Mouse (Mus musculus): ENCODE measurements around the gene Cpne2. TPM values are rescaled to one million over a fixed set of nuclear protein-coding genes. Genes with fewer than 3 reads are reported as not detected.

Gene Cpne2
- 8.8 and 9.2 TPM in 2 replicates for polyA plus RNA-seq (2015; fragmentation: Nextera tagmentation; extraction: Ambion mirVana)

DNA sequence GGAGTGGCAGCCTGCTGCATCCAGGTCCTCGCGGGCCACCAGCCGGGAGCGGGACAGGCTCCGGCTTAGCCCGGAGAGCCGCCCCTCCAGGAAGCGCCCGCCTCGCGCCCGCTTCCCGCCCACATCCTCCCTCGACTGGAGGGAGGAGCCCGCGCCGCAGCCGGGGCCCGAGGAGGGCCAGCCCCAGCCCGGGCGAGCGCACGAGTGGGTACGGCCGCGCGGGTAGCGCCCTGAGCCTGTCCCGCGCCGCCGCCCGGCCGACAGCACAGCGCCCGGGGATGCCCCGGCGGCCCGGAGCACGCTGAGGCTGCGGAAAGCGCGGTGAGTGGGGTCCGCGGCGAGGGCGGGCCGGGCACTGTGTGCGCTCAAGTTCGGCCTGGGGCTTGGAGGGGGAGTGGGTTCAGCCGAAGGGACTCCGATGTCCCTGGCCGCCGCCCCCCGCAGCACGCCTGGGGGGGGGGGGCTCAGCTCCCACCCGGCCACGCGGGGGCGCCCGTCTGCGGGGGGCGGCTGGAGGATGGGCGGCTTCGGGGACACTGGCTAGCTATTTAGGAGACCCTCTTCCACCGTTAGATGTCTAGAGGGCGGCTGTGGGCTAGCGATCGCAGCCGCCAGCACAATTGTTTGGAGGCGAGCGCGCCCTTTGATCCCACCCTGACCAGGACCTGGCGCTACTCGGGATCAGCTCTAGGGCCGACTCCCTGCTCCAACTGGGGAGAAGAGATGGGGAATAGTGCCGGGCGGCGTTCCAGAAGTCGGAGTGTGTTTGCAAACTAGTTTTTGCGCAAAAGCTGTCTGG is at the start of gene Cpne2:
Cpne2 (plus strand) TSS at position 118 of the 799 bp plus-strand sequence.
- no peaks in the 10 kb centered on the region for H3K9me3 ChIP-seq
- peaks cover 54% of the 10 kb centered on the region for H3K27me3 ChIP-seq
- peak within 1 kb of the TSS; percentile 95 for H3K4me2 ChIP-seq (replicated peaks)
- H3K4me1 ChIP-seq: peaks cover 12% of the 10 kb centered on the region
- H3K27ac ChIP-seq: no peak within 1 kb of the TSS
- H3K4me3 ChIP-seq: peak within 1 kb of the TSS; percentile 64
- WGBS: under 1% methylated on average over 72 of the region's 81 CpGs
- peak within 1 kb of the TSS; percentile 79 for H3K9ac ChIP-seq
- no peaks in the 10 kb centered on the region for H3K36me3 ChIP-seq
- ATAC-seq (ENCODE audit: low FRiP score, low read depth): peak; percentile 78

DNA sequence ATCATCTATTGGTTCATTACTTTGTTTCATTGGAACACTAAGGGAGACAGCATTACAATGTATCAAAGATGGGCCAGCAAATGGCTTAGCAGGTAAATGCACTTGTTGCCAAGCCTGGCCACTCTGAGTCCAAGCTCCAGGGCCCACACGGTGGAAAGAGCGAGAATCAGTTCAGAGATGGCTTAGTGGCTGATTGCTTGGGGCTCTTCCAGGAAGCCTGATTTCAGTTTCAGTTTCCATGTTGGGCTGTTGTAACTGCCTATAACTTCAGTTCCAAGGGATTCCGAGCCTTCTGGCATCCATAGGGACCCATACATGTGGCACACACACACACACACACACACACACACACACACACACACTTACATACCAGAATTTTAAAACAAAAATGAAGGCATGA is 47.5 kb upstream of the Cpne2 start:
- Histone ChIP-seq H3K27me3 (peaks cover 5% of the 10 kb centered on the region; the same call in 1 of the 2 replicates), H3K9ac (no peak overlapping the region), H3K4me2 (replicated peaks) (no peak overlapping the region), H3K4me1 (no peaks in the 10 kb centered on the region), H3K36me3 (no peaks in the 10 kb centered on the region), H3K27ac (no peak overlapping the region), H3K4me3 (no peak overlapping the region), H3K9me3 (no peaks in the 10 kb centered on the region)
- WGBS: 68% methylated on average over 3 of the region's 3 CpGs
- ATAC-seq (ENCODE audit: low FRiP score, low read depth): no peak

DNA sequence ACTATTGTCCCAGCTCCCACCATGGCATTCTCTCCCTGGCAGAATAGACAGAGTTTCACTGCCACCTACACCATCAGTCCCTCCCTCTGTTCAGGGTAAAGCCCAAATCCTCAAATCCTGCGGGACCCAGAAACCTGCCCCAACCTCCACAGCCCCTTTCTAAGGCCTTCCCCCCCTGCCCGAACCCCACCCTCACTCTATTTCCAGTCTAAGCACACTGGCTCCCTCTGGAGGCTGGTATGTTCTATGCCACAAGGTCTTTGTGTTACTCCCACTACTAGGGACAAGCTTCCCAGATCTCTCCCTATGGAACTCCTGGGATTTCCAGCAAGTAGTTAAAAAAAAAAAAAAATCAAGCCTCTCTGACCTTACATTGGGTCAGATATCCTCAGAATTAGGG is 46.9 kb upstream of the Cpne2 start:
- no peak for ATAC-seq (ENCODE audit: low FRiP score, low read depth)
- H3K36me3 ChIP-seq: no peaks in the 10 kb centered on the region
- H3K4me1 ChIP-seq: no peaks in the 10 kb centered on the region
- peaks cover 5% of the 10 kb centered on the region; the same call in 1 of the 2 replicates for H3K27me3 ChIP-seq
- no peak overlapping the region for H3K9ac ChIP-seq
- H3K4me2 ChIP-seq (replicated peaks): no peak overlapping the region
- H3K4me3 ChIP-seq: no peak overlapping the region
- WGBS: 15% methylated on average over 2 of the region's 2 CpGs
- no peak overlapping the region for H3K27ac ChIP-seq
- no peaks in the 10 kb centered on the region for H3K9me3 ChIP-seq

DNA sequence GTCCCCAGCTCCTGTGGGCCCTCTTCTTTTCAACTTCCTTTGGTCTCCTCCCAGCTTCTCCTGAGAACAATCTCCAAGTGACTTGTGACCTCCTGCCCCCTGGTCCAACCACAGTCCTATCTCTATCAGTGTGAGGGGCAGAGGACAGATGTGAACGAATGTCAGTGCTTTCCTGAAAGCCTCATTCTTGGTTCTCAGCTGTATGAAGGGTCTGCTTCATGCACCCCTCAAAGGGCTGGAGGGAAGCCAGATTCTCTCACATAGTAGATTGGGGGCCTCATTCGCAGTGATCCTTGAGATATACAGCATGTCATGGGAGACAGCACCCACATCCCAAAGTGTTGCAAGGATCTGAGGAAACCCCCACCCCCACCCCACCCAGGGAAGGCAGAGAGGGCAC is 44.8 kb upstream of the Cpne2 start:
- 69% methylated on average over 2 of the region's 2 CpGs for WGBS
- H3K27ac ChIP-seq: no peak overlapping the region
- H3K4me2 ChIP-seq (replicated peaks): no peak overlapping the region
- H3K4me3 ChIP-seq: no peak overlapping the region
- H3K9me3 ChIP-seq: no peaks in the 10 kb centered on the region
- H3K4me1 ChIP-seq: peaks cover 7% of the 10 kb centered on the region
- no peak for ATAC-seq (ENCODE audit: low FRiP score, low read depth)
- H3K36me3 ChIP-seq: no peaks in the 10 kb centered on the region
- no peak overlapping the region for H3K9ac ChIP-seq
- peaks cover 5% of the 10 kb centered on the region; the same call in 1 of the 2 replicates for H3K27me3 ChIP-seq

DNA sequence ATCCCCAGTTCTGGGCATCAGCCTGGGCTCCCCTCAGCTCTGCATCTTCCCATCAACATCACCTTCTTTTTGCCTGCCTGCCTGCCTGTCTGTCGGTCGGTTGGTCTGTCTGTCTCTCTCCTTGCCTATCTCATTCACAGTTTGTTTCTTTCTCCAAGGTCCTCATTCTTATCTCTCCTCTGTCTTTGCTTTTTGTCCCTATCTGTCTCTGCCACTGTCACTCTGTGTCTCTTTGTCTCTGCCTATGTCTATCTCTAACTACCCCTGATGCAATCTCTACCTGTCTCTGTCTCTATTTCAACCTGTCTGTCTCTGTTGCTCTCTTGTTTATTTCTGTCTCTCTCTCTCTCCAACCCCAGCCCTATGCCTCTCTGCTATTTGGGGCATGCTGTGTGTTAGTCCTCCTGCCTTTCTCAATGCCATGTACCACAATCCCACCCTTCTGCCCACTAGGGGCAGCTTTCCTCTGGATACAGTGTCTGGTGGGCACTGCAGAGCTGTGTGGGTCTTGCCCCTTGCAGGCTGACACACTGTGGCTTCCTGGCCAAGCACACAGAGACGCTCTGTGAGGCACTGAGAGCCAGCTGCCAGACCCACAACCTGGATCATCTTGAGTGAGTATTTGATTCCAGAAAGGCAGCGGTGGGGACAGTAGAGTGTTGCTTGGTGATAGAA is 42.8 kb upstream of the Cpne2 start:
- Histone ChIP-seq H3K9ac (no peak overlapping the region), H3K4me2 (replicated peaks) (no peak overlapping the region), H3K9me3 (no peaks in the 10 kb centered on the region), H3K4me1 (peaks cover 7% of the 10 kb centered on the region), H3K4me3 (no peak overlapping the region), H3K36me3 (no peaks in the 10 kb centered on the region), H3K27ac (no peak overlapping the region), H3K27me3 (peaks cover 5% of the 10 kb centered on the region; the same call in 1 of the 2 replicates)
- no peak for ATAC-seq (ENCODE audit: low FRiP score, low read depth)
- 72% methylated on average over 4 of the region's 4 CpGs for WGBS

DNA sequence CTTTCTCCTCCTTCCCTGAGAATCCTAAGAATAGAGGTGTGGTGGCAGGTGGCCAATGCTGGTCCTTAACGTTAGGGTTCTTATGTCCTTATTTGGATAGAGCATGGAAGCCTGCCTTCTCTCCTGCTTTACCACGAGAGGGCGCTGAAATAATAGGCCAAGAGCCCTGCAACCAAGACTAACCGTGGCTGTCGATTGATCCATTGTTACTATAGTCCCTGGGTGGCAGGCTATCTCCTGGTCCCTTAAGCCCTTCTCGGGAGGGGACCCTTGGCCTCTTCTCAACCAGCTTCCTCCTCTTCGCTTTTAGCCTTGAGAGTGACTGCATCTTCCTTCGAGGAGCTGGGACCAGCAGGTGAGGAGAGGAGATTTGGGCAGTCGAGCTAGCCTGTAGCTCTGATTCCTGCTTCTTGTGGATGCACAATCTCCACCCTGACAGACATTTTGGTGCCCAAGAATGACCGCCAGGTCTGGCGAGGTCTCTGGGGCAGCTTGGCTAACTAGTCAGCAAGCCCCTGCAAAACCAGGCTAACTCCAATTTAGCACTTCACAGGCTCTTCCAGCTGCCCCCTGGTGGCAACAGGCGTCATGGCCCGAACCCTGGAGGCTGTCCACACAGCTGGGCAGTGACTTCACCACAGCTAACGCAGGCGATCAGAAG is 40.6 kb upstream of the Cpne2 start:
- Histone ChIP-seq H3K27me3 (peaks cover 5% of the 10 kb centered on the region; the same call in 1 of the 2 replicates), H3K9ac (peak overlapping the region; percentile 53; the same call in 1 of the 2 replicates), H3K9me3 (no peaks in the 10 kb centered on the region), H3K27ac (no peak overlapping the region), H3K4me1 (peaks cover 7% of the 10 kb centered on the region), H3K36me3 (no peaks in the 10 kb centered on the region), H3K4me3 (peak overlapping the region; percentile 35), H3K4me2 (replicated peaks) (peak overlapping the region; percentile 66)
- peak; percentile 82; the same call in 1 of the 2 replicates for ATAC-seq (ENCODE audit: low FRiP score, low read depth)
- 6% methylated on average over 15 of the region's 15 CpGs for WGBS

DNA sequence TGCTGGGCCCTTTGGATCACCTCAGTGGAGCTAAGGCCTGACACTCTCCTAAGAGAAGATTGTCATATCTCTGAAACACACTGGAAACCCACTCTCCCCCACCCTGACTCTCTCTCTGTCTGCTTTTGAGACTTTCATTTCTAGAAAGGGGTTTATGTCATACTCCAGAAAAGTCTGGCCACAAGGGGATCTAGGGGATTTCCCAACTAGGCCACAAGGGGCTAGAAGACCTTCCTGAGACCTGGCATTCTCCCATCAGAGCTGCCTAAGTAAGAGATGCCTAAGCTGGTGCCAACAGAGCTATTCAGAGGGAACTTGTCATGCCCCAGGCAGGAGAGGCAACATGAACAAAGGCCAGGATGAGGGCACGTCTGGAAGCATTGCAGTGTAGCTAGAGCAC is 39.5 kb upstream of the Cpne2 start:
- 55% methylated on average over 1 of the region's 1 CpGs for WGBS
- Histone ChIP-seq H3K4me1 (peaks cover 7% of the 10 kb centered on the region), H3K27me3 (peaks cover 5% of the 10 kb centered on the region; the same call in 1 of the 2 replicates), H3K9me3 (no peaks in the 10 kb centered on the region), H3K27ac (no peak overlapping the region), H3K36me3 (no peaks in the 10 kb centered on the region), H3K9ac (no peak overlapping the region), H3K4me2 (replicated peaks) (no peak overlapping the region), H3K4me3 (no peak overlapping the region)
- ATAC-seq (ENCODE audit: low FRiP score, low read depth): no peak

DNA sequence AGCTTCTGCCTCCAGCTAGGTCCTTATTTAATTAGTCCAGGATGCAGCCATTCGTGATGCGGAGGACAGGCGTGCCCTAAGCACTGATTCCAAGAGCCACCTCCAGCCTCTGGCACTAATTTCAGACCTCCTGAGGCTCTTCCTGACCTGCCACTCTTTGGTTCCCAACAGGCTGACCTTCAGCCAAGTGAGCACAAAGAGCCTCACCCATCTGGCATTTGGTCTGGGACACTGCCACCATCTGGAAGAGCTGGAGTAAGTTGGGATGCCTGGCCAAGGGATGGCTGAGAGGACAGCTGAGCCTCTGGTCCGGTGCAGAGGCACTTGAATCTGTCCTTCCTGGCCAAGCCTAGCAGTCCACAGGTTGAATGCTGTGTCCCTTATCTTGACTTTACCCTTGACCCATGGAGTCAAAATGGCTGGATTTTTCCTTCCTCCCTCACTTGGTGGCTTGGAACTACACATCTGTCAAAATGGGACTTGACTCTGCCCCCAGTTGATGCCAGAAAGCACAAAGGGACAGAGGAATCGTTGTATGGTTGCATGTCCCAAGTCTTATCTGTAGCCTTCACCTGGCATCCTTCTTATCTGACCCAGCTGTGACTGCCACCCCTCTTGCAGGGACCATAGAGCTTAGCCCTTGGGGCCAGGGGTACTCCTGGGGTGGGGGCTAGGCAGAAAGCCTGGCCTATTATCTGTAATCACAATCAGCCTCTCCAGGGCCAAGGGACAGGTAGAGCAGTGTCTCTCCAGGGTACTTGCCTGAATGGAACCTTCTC is 17.2 kb upstream of the Cpne2 start:
- 54% methylated on average over 5 of the region's 5 CpGs for WGBS
- Histone ChIP-seq H3K4me1 (no peaks in the 10 kb centered on the region), H3K4me2 (replicated peaks) (no peak overlapping the region), H3K27ac (no peak overlapping the region), H3K9me3 (no peaks in the 10 kb centered on the region), H3K9ac (no peak overlapping the region), H3K4me3 (no peak overlapping the region), H3K36me3 (no peaks in the 10 kb centered on the region), H3K27me3 (peaks cover 13% of the 10 kb centered on the region; the same call in 1 of the 2 replicates)
- no peak for ATAC-seq (ENCODE audit: low FRiP score, low read depth)

DNA sequence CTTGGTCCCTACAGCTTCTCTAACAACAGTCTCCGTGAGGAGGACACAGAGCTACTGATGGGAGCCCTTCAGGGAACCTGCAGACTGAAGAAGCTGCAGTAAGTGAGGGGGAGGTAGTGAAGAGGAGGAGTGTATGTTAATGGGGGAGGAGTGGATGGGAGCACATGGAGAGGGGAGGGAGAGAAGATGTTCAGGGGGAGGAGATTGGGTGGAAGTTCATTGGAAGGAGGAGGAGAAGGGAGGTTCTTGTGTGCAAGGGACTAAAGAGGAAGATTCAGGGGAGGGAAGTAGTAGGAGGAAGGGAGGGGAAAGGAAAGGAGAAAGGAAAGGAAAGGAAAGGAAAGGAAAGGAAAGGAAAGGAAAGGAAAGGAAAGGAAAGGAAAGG is 16.6 kb upstream of the Cpne2 start:
- Histone ChIP-seq H3K4me2 (replicated peaks) (no peak overlapping the region), H3K9me3 (no peaks in the 10 kb centered on the region), H3K9ac (no peak overlapping the region), H3K27me3 (peaks cover 13% of the 10 kb centered on the region; the same call in 1 of the 2 replicates), H3K27ac (no peak overlapping the region), H3K4me3 (no peak overlapping the region), H3K36me3 (no peaks in the 10 kb centered on the region), H3K4me1 (no peaks in the 10 kb centered on the region)
- no peak for ATAC-seq (ENCODE audit: low FRiP score, low read depth)
- 13% methylated on average over 1 of the region's 1 CpGs for WGBS

DNA sequence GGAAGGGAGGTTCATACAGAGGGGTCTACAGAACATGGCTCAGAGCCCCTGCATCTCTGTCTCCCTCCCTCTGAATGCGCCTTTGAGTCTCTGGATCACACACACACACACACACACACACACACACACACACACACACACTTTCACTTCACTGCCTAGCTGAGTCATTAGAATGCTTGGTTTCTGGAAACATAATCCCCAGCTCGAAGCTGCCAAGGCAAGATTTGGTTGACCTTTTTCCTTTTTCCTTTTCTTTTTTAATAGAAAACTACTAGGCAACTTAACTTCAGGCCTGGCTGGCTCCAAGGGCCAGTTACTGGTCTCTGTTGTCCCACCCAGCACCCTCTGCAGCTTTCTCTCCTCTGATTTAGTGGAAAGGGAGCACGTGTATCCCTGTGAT is 16.0 kb upstream of the Cpne2 start:
- WGBS: 64% methylated on average over 3 of the region's 3 CpGs
- H3K27me3 ChIP-seq: peaks cover 13% of the 10 kb centered on the region; the same call in 1 of the 2 replicates
- no peaks in the 10 kb centered on the region for H3K36me3 ChIP-seq
- ATAC-seq (ENCODE audit: low FRiP score, low read depth): no peak
- H3K4me3 ChIP-seq: no peak overlapping the region
- H3K27ac ChIP-seq: no peak overlapping the region
- no peak overlapping the region for H3K4me2 ChIP-seq (replicated peaks)
- no peak overlapping the region for H3K9ac ChIP-seq
- H3K4me1 ChIP-seq: no peaks in the 10 kb centered on the region
- no peaks in the 10 kb centered on the region for H3K9me3 ChIP-seq

DNA sequence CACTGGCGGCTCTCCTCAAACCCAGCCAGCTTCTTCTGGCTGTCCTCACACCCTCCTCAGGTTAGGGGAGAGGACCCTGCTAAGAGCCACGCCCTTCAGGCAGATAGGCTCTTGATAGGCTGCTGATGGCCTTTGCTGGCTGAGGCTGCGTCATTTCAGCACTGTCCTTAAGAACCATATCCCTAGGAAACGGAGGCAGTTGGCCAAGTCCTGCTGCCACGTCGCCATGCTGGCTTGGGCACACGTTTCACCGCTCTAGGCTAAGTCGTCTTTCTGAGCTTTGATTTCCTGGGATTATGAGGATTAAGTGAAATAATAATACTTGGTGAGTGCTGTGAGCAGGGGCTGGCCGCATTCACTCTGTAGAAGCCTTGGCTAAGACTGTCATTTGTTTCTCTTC is 14.5 kb upstream of the Cpne2 start:
- Histone ChIP-seq H3K36me3 (no peaks in the 10 kb centered on the region), H3K27me3 (peaks cover 9% of the 10 kb centered on the region; the same call in 1 of the 2 replicates), H3K4me1 (no peaks in the 10 kb centered on the region), H3K4me2 (replicated peaks) (no peak overlapping the region), H3K4me3 (no peak overlapping the region), H3K9me3 (no peaks in the 10 kb centered on the region), H3K9ac (no peak overlapping the region), H3K27ac (no peak overlapping the region)
- 72% methylated on average over 10 of the region's 10 CpGs for WGBS
- no peak for ATAC-seq (ENCODE audit: low FRiP score, low read depth)

Data from limb, embryonic 13.5 days (tissue).